Mouse (Mus musculus) forebrain, embryonic 10.5 days (tissue): Measurements from ENCODE around the gene Emx2. TPM values are rescaled to one million over a fixed set of nuclear protein-coding genes. Genes with fewer than 3 reads are reported as not detected.
A peak's percentile ranks its signal among the peaks of the same experiment; 100 is the strongest.

Experiments
- DNase-seq: peaks from one replicate; pipeline ENCODE4 v3.0.0-alpha.2; 2017; ENCODE audit warnings: low spot score; ENCODE audit errors: extremely low spot score
- H3K27ac ChIP-seq: fragments of 300-500 bp; sonication (generic); 2 replicates; pipeline ENCODE4 v1.5.1; 2016; ENCODE audit warnings: mild to moderate bottlenecking
- H3K27me3 ChIP-seq: fragments of 300-500 bp; sonication (generic); 2 replicates; pipeline ENCODE4 v1.6.1; 2016; ENCODE audit warnings: mild to moderate bottlenecking; ENCODE audit not compliant: poor library complexity, severe bottlenecking
- H3K36me3 ChIP-seq: fragments of 300-500 bp; sonication (generic); replicated peaks from 2 replicates; pipeline ENCODE4 v1.6.1; 2016; ENCODE audit warnings: mild to moderate bottlenecking, moderate library complexity
- H3K4me1 ChIP-seq: fragments of 300-500 bp; sonication (generic); 2 replicates; pipeline ENCODE4 v1.6.1; 2016
- H3K4me3 ChIP-seq: fragments of 300-500 bp; sonication (generic); 2 replicates; pipeline ENCODE4 v1.5.1; 2016; ENCODE audit warnings: mild to moderate bottlenecking, moderate library complexity
- H3K9me3 ChIP-seq: fragments of 300-500 bp; sonication (generic); 2 replicates; pipeline ENCODE4 v1.6.1; 2016; ENCODE audit warnings: mild to moderate bottlenecking, moderate library complexity
- WGBS: fragments of 180-500 bp; shearing (Covaris S2); methylation state at CpG from one replicate; pipeline ENCODE4 v1.1.7; 2016; 5-methylcytosine and 5-hydroxymethylcytosine counted together
- polyA plus RNA-seq: library from polyadenylated mRNA; unstranded; fragments of >200 nt; fragmentation: Nextera tagmentation; extraction: Ambion mirVana; gene quantifications from 2 replicates; pipeline ENCODE4 v1.2.1, GENCODE M21; 2016

The Emx2 gene
- polyA plus RNA-seq: 44.1 and 48.1 TPM in 2 replicates

GRCm38 (mm10) chr19:59457951-59458742, at the start of gene Emx2:
Gene Emx2 (plus strand): TSS chr19:59458372.
- Histone ChIP-seq H3K4me1 (peaks cover 82% of the 10 kb centered on the region), H3K4me3 (peak within 1 kb of the TSS; percentile 91), H3K36me3 (peaks cover 28% of the 10 kb centered on the region), H3K9me3 (no peaks in the 10 kb centered on the region), H3K27ac (peak within 1 kb of the TSS; percentile 100), H3K27me3 (peaks cover 97% of the 10 kb centered on the region)
- under 1% methylated on average over 55 of the region's 58 CpGs for WGBS
- DNase-seq: peak; percentile 88

DNA sequence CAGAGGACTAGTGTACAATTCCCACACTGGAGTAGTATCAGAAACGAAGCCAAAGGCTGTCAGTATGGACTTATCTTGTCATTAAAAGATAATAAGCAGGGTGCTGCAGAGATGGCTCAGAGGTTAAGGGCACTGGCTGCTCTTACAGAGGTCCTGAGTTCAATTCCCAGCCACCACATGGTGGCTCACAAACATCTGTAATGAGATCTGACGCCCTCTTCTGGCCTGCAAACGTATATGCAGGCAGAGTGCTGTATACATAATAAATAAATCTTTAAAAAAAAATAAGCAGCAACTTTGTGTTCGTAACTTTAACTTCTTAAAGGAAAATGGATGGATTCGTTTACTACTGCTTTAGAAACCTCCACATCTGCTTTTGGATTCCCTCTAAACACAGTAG, 44.0 kb upstream of the Emx2 start:
- Histone ChIP-seq H3K4me3 (no peak overlapping the region), H3K27me3 (peaks cover 12% of the 10 kb centered on the region), H3K27ac (no peak overlapping the region), H3K9me3 (no peaks in the 10 kb centered on the region), H3K36me3 (no peaks in the 10 kb centered on the region), H3K4me1 (peaks cover 14% of the 10 kb centered on the region)
- no peak for DNase-seq
- WGBS: 63% methylated on average over 5 of the region's 5 CpGs

- peak overlapping the region; percentile 54; the same call in 1 of the 2 replicates for H3K27ac ChIP-seq
- 2% methylated on average over 15 of the region's 15 CpGs for WGBS
- DNase-seq: peak; percentile 92
- no peaks in the 10 kb centered on the region for H3K9me3 ChIP-seq
- H3K4me3 ChIP-seq: 0 out of 2 replicates have a peak overlapping the region, but pooled peaks have one; percentile 13
- H3K4me1 ChIP-seq: peaks cover 37% of the 10 kb centered on the region
- H3K27me3 ChIP-seq: peaks cover 50% of the 10 kb centered on the region
- H3K36me3 ChIP-seq: no peaks in the 10 kb centered on the region
Measured at GRCm38 (mm10) chr19:59418024-59418423, 40.1 kb upstream of the Emx2 start.

DNA sequence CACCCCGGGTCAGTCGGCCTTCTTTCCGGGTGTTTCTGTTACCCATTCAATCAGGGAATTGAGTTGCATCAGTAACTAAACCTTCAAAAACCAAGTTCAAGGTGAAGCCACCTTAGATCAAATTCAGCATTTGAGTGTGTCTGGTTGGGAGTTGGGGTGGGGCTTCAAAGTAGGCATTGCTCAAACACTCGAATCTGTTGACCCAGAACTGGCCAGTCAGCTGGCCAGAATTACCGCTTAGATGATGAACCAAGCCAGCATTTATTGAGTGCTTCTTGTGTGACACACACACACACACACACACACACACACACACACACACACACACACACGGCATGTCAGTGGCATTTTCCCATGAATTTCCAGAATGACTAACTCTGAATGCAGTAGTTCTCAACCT, 39.5 kb upstream of the Emx2 start:
- no peak for DNase-seq
- H3K27me3 ChIP-seq: peaks cover 52% of the 10 kb centered on the region
- no peaks in the 10 kb centered on the region for H3K36me3 ChIP-seq
- H3K4me3 ChIP-seq: no peak overlapping the region
- 81% methylated on average over 6 of the region's 6 CpGs for WGBS
- H3K4me1 ChIP-seq: peaks cover 43% of the 10 kb centered on the region
- H3K27ac ChIP-seq: no peak overlapping the region
- no peaks in the 10 kb centered on the region for H3K9me3 ChIP-seq

- H3K4me3 ChIP-seq: peak overlapping the region; percentile 42
Measured at GRCm38 (mm10) chr19:59422393-59422792, 35.8 kb upstream of the Emx2 start.

GRCm38 (mm10) chr19:59423685-59424084, 34.5 kb upstream of the Emx2 start:
- WGBS: 60% methylated on average over 6 of the region's 6 CpGs
- H3K9me3 ChIP-seq: peaks cover 9% of the 10 kb centered on the region
- peaks cover 48% of the 10 kb centered on the region for H3K27me3 ChIP-seq
- H3K36me3 ChIP-seq: peaks cover 25% of the 10 kb centered on the region
- H3K4me1 ChIP-seq: peaks cover 55% of the 10 kb centered on the region
- DNase-seq: peak; percentile 26
- H3K27ac ChIP-seq: peak overlapping the region; percentile 79
- H3K4me3 ChIP-seq: no peak overlapping the region

More at GRCm38 (mm10) chr19:59422393-59422792, 35.8 kb upstream of the Emx2 start:
- H3K9me3 ChIP-seq: no peaks in the 10 kb centered on the region
- H3K27me3 ChIP-seq: peaks cover 53% of the 10 kb centered on the region
- H3K4me1 ChIP-seq: peaks cover 66% of the 10 kb centered on the region
- DNase-seq: peak; percentile 52
- peak overlapping the region; percentile 79 for H3K27ac ChIP-seq
- peaks cover 12% of the 10 kb centered on the region for H3K36me3 ChIP-seq
- 6% methylated on average over 8 of the region's 8 CpGs for WGBS

DNA sequence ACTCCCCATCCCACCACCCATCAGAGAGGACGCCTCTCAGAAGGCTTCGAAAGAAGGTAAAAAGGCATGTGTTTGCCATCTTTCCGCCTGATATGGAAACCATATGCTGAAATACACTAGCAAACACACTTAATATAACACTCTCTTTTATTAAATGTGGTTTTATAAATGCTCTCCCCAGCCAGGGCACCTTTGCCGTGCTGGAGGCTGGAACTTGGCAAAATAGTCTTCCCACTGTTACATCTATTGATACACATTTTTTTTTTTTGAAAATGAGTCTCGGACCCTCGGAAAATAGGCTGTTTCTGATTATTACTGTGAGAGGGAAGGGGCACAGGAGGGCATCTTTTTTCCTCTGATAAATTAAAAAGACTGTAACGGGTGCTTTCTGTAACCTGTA, 33.2 kb upstream of the Emx2 start:
- no peak for DNase-seq
- peaks cover 16% of the 10 kb centered on the region for H3K9me3 ChIP-seq
- H3K36me3 ChIP-seq: peaks cover 38% of the 10 kb centered on the region
- H3K4me1 ChIP-seq: peaks cover 46% of the 10 kb centered on the region
- no peak overlapping the region for H3K4me3 ChIP-seq
- 73% methylated on average over 7 of the region's 7 CpGs for WGBS
- H3K27ac ChIP-seq: no peak overlapping the region
- peaks cover 35% of the 10 kb centered on the region for H3K27me3 ChIP-seq

GRCm38 (mm10) chr19:59432286-59432685, 25.9 kb upstream of the Emx2 start:
- H3K9me3 ChIP-seq: peaks cover 16% of the 10 kb centered on the region
- H3K4me3 ChIP-seq: no peak overlapping the region
- H3K27me3 ChIP-seq: no peaks in the 10 kb centered on the region
- H3K4me1 ChIP-seq: peaks cover 12% of the 10 kb centered on the region; the same call in 1 of the 2 replicates
- 81% methylated on average over 6 of the region's 6 CpGs for WGBS
- H3K27ac ChIP-seq: no peak overlapping the region
- H3K36me3 ChIP-seq: peaks cover 44% of the 10 kb centered on the region
- DNase-seq: no peak

DNA sequence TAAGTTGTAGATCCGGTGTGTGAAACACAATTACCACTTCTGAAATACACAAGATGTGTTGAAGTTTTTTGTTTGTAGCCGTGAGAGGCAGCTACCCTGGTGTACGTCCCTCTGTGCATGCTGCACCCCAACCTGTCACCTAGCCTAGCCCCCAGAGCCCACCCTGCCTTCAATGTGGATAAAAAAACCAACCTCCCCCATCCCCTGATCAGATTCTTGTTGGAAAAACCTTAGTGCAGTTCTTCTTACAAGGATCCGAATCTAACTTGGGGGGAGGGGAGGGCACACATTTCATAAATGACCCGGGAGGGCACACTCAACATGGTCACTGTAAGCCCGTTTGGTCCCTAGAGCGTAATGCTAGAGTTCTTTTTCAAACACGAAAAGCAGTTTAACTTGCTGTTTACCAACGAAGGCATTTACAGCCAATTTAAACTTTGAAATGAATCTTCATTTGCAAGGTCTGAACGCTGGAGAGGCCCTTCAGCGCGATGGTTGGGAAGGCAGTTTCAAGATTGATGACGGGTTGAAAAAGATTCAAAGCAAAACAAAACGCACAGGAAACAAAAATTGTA, 7.5 kb upstream of the Emx2 start:
- H3K9me3 ChIP-seq: no peaks in the 10 kb centered on the region
- no peaks in the 10 kb centered on the region for H3K36me3 ChIP-seq
- peak overlapping the region; percentile 89 for H3K27ac ChIP-seq
- WGBS: 7% methylated on average over 14 of the region's 14 CpGs
- DNase-seq: no peak
- H3K4me1 ChIP-seq: peaks cover 77% of the 10 kb centered on the region
- peaks cover 88% of the 10 kb centered on the region for H3K27me3 ChIP-seq
- H3K4me3 ChIP-seq: peak overlapping the region; percentile 47

DNA sequence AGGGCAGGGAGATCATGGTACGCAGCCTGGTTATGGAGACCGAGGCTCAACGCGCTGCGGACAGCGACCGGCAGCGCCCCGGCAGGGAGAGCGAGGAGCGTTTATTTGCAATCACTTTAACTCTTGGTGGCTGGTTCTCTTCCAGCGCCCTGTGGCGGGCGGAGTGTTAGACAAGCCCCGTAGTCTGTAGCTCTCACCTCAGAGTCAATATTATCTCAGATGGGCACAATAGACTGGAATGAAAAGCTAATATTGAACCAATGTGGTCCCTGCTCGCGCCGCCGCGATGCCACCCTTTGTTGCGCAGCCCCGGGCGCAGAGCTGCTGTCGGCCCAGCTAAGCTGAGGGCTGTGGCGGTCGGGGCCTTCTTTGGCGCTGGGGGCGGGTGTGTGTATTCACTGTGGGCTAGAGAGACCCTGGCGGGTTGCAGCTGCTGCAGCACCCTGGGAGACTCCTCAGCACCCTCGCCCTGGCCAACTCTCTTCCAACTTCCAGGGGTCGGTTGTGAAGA, 6.7 kb upstream of the Emx2 start:
- Histone ChIP-seq H3K4me3 (peak overlapping the region; percentile 47), H3K36me3 (no peaks in the 10 kb centered on the region), H3K9me3 (no peaks in the 10 kb centered on the region), H3K27me3 (peaks cover 94% of the 10 kb centered on the region), H3K4me1 (peaks cover 85% of the 10 kb centered on the region), H3K27ac (peak overlapping the region; percentile 89)
- DNase-seq: peak; percentile 71
- under 1% methylated on average over 31 of the region's 31 CpGs for WGBS

- Histone ChIP-seq H3K4me1 (peaks cover 92% of the 10 kb centered on the region), H3K4me3 (peak overlapping the region; percentile 47; the same call in 1 of the 2 replicates), H3K36me3 (no peaks in the 10 kb centered on the region), H3K9me3 (no peaks in the 10 kb centered on the region), H3K27ac (peak overlapping the region; percentile 89), H3K27me3 (peaks cover 96% of the 10 kb centered on the region)
- no peak for DNase-seq
- 10% methylated on average over 4 of the region's 4 CpGs for WGBS
Measured at GRCm38 (mm10) chr19:59452321-59452720, 5.9 kb upstream of the Emx2 start.

- Histone ChIP-seq H3K27me3 (peaks cover 100% of the 10 kb centered on the region), H3K27ac (peak overlapping the region; percentile 100), H3K36me3 (no peaks in the 10 kb centered on the region), H3K4me3 (peak overlapping the region; percentile 91; the same call in 1 of the 2 replicates), H3K9me3 (no peaks in the 10 kb centered on the region), H3K4me1 (peaks cover 95% of the 10 kb centered on the region)
- 15% methylated on average over 13 of the region's 13 CpGs for WGBS
- no peak for DNase-seq
Measured at GRCm38 (mm10) chr19:59453591-59453990, 4.6 kb upstream of the Emx2 start.

DNA sequence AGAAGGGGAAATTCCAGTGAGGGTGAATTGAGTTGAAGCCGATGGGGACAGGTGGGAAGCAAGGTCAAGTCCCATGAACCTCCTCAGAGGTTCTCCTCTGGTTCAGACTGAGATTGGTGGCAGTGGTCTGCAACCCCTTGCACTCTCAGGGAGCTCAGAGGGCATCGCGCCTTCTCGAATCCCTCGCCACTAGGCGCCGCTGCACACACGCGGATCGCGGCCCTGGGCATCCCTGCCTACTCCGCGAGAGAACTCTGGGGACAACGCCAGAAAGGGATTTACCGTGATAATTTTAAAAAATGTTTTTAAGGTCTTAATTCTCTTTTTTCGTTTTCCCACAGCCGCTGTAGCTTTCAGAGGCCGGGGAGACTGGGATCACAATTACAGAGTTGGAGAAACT, 4.0 kb upstream of the Emx2 start:
- under 1% methylated on average over 18 of the region's 18 CpGs for WGBS
- peak overlapping the region; percentile 91 for H3K4me3 ChIP-seq
- H3K4me1 ChIP-seq: peaks cover 95% of the 10 kb centered on the region
- H3K9me3 ChIP-seq: no peaks in the 10 kb centered on the region
- DNase-seq: peak; percentile 82
- peaks cover 100% of the 10 kb centered on the region for H3K27me3 ChIP-seq
- H3K36me3 ChIP-seq: no peaks in the 10 kb centered on the region
- H3K27ac ChIP-seq: peak overlapping the region; percentile 100
